Mouse (Mus musculus): ENCODE measurements at regions not wholly inside any gene's neighbourhood (a gene's known extent, or its start where the extent isn't known, plus 50 kb on each side); places are given as distances from the start of the nearest gene placed in this dataset.
A peak's percentile ranks its signal among the peaks of the same experiment; 100 is the strongest.

- H3K36me3 ChIP-seq (ENCODE audit: control insufficient read depth, insufficient read depth, low read length), result no peaks in the 10 kb centered on the region
- no peak for DNase-seq
- no peaks in the 10 kb centered on the region for H3K27me3 ChIP-seq (replicated peaks; ENCODE audit: control insufficient read depth, insufficient read depth, low read length)
- no peaks in the 10 kb centered on the region for H3K4me1 ChIP-seq (ENCODE audit: control insufficient read depth, insufficient read depth, low read length)
- no peak for TF ChIP-seq CTCF (conservative IDR thresholded peaks at IDR 0.05; ENCODE audit: insufficient read depth, insufficient read length, low read depth, low read length)
- no peak for TF ChIP-seq POLR2A (IDR thresholded peaks at IDR 0.05; ENCODE audit: low read depth, low read length)
- no peak overlapping the region for H3K27ac ChIP-seq (ENCODE audit: insufficient read depth, low read depth, low read length)
- no peak overlapping the region for H3K4me3 ChIP-seq (ENCODE audit: insufficient read depth, low read depth, low read length)
Measured at GRCm38 (mm10) chr7:136541876-136542655, 352.3 kb upstream of the Mgmt start.

DNA sequence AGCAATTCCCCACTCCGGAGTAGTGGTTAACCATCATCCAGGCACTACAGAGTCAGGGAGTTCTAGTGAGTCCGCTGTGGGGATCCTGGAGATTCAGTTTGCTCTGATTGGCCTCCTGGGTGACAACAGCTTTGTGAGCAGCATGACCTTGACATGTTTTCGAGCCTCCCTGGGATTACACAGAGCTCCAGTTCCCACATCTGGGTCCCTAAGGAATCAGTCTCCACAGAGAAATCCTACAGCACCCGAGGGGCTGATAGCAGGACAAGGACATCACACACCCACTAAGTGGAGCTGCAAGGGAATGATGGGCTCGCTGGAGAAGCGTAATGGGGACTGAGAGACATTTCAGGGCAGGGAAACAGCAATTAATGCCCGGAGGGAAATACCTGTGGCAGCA is 351.5 kb upstream of the Mgmt start:
- H3K4me3 ChIP-seq (ENCODE audit: insufficient read depth, low read depth, low read length), result no peak overlapping the region
- WGBS, result 81% methylated on average over 7 of the region's 7 CpGs
- TF ChIP-seq CTCF (conservative IDR thresholded peaks at IDR 0.05; ENCODE audit: insufficient read depth, insufficient read length, low read depth, low read length), result no peak
- no peak for TF ChIP-seq POLR2A (IDR thresholded peaks at IDR 0.05; ENCODE audit: low read depth, low read length)
- no peak for DNase-seq
- H3K27me3 ChIP-seq (replicated peaks; ENCODE audit: control insufficient read depth, insufficient read depth, low read length), result no peaks in the 10 kb centered on the region
- H3K27ac ChIP-seq (ENCODE audit: insufficient read depth, low read depth, low read length), result no peak overlapping the region
- H3K4me1 ChIP-seq (ENCODE audit: control insufficient read depth, insufficient read depth, low read length), result no peaks in the 10 kb centered on the region
- no peaks in the 10 kb centered on the region for H3K36me3 ChIP-seq (ENCODE audit: control insufficient read depth, insufficient read depth, low read length)

- H3K27ac ChIP-seq (ENCODE audit: insufficient read depth, low read depth, low read length), result no peak overlapping the region
- DNase-seq, result no peak
- no peak overlapping the region for H3K4me3 ChIP-seq (ENCODE audit: insufficient read depth, low read depth, low read length)
- H3K4me1 ChIP-seq (ENCODE audit: control insufficient read depth, insufficient read depth, low read length), result no peaks in the 10 kb centered on the region
- no peaks in the 10 kb centered on the region for H3K36me3 ChIP-seq (ENCODE audit: control insufficient read depth, insufficient read depth, low read length)
- 61% methylated on average over 3 of the region's 3 CpGs for WGBS
- TF ChIP-seq POLR2A (IDR thresholded peaks at IDR 0.05; ENCODE audit: low read depth, low read length) (no peak), CTCF (conservative IDR thresholded peaks at IDR 0.05; ENCODE audit: insufficient read depth, insufficient read length, low read depth, low read length) (no peak)
- 0 out of 2 replicates have a peak, but pooled peaks cover 1% of the 10 kb centered on the region for H3K27me3 ChIP-seq (replicated peaks; ENCODE audit: control insufficient read depth, insufficient read depth, low read length)
Measured at GRCm38 (mm10) chr7:136547837-136548236, 346.6 kb upstream of the Mgmt start.

GRCm38 (mm10) chr7:136556436-136556835 is 338.0 kb upstream of the Mgmt start:
- H3K4me3 ChIP-seq (ENCODE audit: insufficient read depth, low read depth, low read length), result no peak overlapping the region
- no peaks in the 10 kb centered on the region for H3K27me3 ChIP-seq (replicated peaks; ENCODE audit: control insufficient read depth, insufficient read depth, low read length)
- H3K36me3 ChIP-seq (ENCODE audit: control insufficient read depth, insufficient read depth, low read length), result no peaks in the 10 kb centered on the region
- TF ChIP-seq POLR2A (IDR thresholded peaks at IDR 0.05; ENCODE audit: low read depth, low read length) (no peak), CTCF (conservative IDR thresholded peaks at IDR 0.05; ENCODE audit: insufficient read depth, insufficient read length, low read depth, low read length) (no peak)
- WGBS, result 45% methylated on average over 4 of the region's 4 CpGs
- H3K27ac ChIP-seq (ENCODE audit: insufficient read depth, low read depth, low read length), result no peak overlapping the region
- no peaks in the 10 kb centered on the region for H3K4me1 ChIP-seq (ENCODE audit: control insufficient read depth, insufficient read depth, low read length)
- DNase-seq, result peak; percentile 2

GRCm38 (mm10) chr7:136559536-136559935 is 334.9 kb upstream of the Mgmt start:
- 84% methylated on average over 6 of the region's 6 CpGs for WGBS
- H3K27ac ChIP-seq (ENCODE audit: insufficient read depth, low read depth, low read length), result no peak overlapping the region
- no peak for TF ChIP-seq POLR2A (IDR thresholded peaks at IDR 0.05; ENCODE audit: low read depth, low read length)
- no peak for TF ChIP-seq CTCF (conservative IDR thresholded peaks at IDR 0.05; ENCODE audit: insufficient read depth, insufficient read length, low read depth, low read length)
- H3K4me1 ChIP-seq (ENCODE audit: control insufficient read depth, insufficient read depth, low read length), result no peaks in the 10 kb centered on the region
- no peak for DNase-seq
- no peak overlapping the region for H3K4me3 ChIP-seq (ENCODE audit: insufficient read depth, low read depth, low read length)
- no peaks in the 10 kb centered on the region for H3K36me3 ChIP-seq (ENCODE audit: control insufficient read depth, insufficient read depth, low read length)
- no peaks in the 10 kb centered on the region for H3K27me3 ChIP-seq (replicated peaks; ENCODE audit: control insufficient read depth, insufficient read depth, low read length)

DNA sequence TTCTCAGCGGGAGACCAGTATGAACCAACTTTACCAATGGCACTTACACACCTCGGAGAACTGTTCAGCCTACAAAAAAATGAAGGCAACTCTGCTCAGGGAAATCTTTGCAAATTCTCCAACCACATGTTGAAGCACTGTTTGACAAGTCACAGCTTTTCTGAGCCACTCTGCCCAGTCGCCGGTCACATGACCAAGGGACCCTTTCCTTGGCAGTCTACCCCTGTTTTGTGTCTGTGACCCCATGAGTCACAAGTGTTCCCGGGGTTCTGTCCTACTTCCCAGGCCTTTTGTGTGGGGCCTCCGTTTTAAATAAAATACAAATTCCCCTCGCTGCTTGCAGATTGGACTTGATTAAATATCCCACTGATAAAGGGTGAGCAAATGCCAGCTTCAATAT is 323.5 kb upstream of the Mgmt start:
- DNase-seq, result no peak
- no peak for TF ChIP-seq CTCF (conservative IDR thresholded peaks at IDR 0.05; ENCODE audit: insufficient read depth, insufficient read length, low read depth, low read length)
- no peak for TF ChIP-seq POLR2A (IDR thresholded peaks at IDR 0.05; ENCODE audit: low read depth, low read length)
- WGBS, result 70% methylated on average over 7 of the region's 7 CpGs

GRCm38 (mm10) chr7:136581896-136582295 is 312.5 kb upstream of the Mgmt start:
- DNase-seq, result peak; percentile 1
- no peak overlapping the region for H3K4me3 ChIP-seq (ENCODE audit: insufficient read depth, low read depth, low read length)
- H3K27me3 ChIP-seq (replicated peaks; ENCODE audit: control insufficient read depth, insufficient read depth, low read length), result no peaks in the 10 kb centered on the region; the same call in 1 of the 2 replicates
- H3K27ac ChIP-seq (ENCODE audit: insufficient read depth, low read depth, low read length), result no peak overlapping the region
- no peak for TF ChIP-seq CTCF (conservative IDR thresholded peaks at IDR 0.05; ENCODE audit: insufficient read depth, insufficient read length, low read depth, low read length)
- no peak for TF ChIP-seq POLR2A (IDR thresholded peaks at IDR 0.05; ENCODE audit: low read depth, low read length)
- H3K4me1 ChIP-seq (ENCODE audit: control insufficient read depth, insufficient read depth, low read length), result no peaks in the 10 kb centered on the region
- 28% methylated on average over 12 of the region's 12 CpGs for WGBS
- no peaks in the 10 kb centered on the region for H3K36me3 ChIP-seq (ENCODE audit: control insufficient read depth, insufficient read depth, low read length)

More for the DNA sequence above, 323.5 kb upstream of the Mgmt start:
- H3K4me1 ChIP-seq (ENCODE audit: control insufficient read depth, insufficient read depth, low read length), result no peaks in the 10 kb centered on the region
- no peak overlapping the region for H3K4me3 ChIP-seq (ENCODE audit: insufficient read depth, low read depth, low read length)
- H3K36me3 ChIP-seq (ENCODE audit: control insufficient read depth, insufficient read depth, low read length), result no peaks in the 10 kb centered on the region
- no peaks in the 10 kb centered on the region; the same call in 1 of the 2 replicates for H3K27me3 ChIP-seq (replicated peaks; ENCODE audit: control insufficient read depth, insufficient read depth, low read length)
- H3K27ac ChIP-seq (ENCODE audit: insufficient read depth, low read depth, low read length), result no peak overlapping the region
